Mouse (Mus musculus): ENCODE data around the gene Sh3bp1.

DNA sequence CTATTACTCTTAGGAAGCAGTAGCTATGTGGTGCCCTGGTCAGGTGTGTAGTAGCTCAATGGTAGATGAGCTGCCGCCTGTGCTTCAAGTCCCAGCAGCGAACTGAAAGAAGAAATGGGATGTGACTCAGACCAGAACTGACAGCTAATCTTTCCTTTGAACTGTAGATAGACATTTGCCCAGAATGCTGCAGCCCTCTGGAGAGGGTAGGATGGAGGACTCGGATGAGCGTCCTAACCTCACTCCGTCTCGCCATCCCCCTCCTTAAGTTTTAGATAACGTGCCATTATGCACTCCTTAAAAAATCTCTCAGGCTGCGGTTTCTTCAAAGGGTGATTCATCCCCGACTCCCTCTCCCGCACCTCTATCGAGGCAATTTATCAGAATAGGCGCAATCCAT is 20.3 kb downstream of the Sh3bp1 start:
- TF ChIP-seq CTCF (IDR thresholded peaks at IDR 0.05; ENCODE audit: extremely low read depth, insufficient read depth, low read length) (no peak), POLR2A (IDR thresholded peaks at IDR 0.05; ENCODE audit: extremely low read depth, insufficient read depth, low read length) (no peak)
